ENCODE assay signal across 12 mouse cellular contexts in genomic region chr17:10675048-10675447, GRCm38 (mm10).
DNase-seq lines count a peak whose midpoint lies in the region; ATAC-seq and TF ChIP-seq lines count a peak whose summit lies in the region.
"Had no signal": no experiment of that assay in that cellular context is flagged by ENCODE, and none has a peak within 500 bp of the region (broad histone marks: within the 10 kb centered on the region; RNA-seq: fewer than 3 reads in every experiment).

No protein-coding gene starts in this region.

- no peak overlapping the region for H3K27ac ChIP-seq in lung, embryonic 14.5 days (ENCODE audit: low read depth)
- H3K27ac ChIP-seq: embryonic facial prominence, embryonic 12.5 days; heart, embryonic 13.5 days had no signal

- no peaks in the 10 kb centered on the region for H3K9me3 ChIP-seq in lung, embryonic 14.5 days (ENCODE audit: low read depth, low read length)
- H3K9me3 ChIP-seq: embryonic facial prominence, embryonic 12.5 days; heart, embryonic 13.5 days had no signal

- TF ChIP-seq CTCF in lung, embryonic 14.5 days (IDR thresholded peaks at IDR 0.05; ENCODE audit: low read depth) = peak; percentile 48

- H3K4me2 ChIP-seq in lung, embryonic 14.5 days = no peak overlapping the region
- H3K4me2 ChIP-seq: embryonic facial prominence, embryonic 12.5 days; heart, embryonic 13.5 days had no signal

- no peaks in the 10 kb centered on the region for H3K36me3 ChIP-seq in lung, embryonic 14.5 days (ENCODE audit: insufficient read depth)
- H3K36me3 ChIP-seq: embryonic facial prominence, embryonic 12.5 days; heart, embryonic 13.5 days had no signal

- no peaks in the 10 kb centered on the region for H3K4me1 ChIP-seq in lung, embryonic 14.5 days (ENCODE audit: insufficient read depth)
- H3K4me1 ChIP-seq: embryonic facial prominence, embryonic 12.5 days; heart, embryonic 13.5 days had no signal

- WGBS in lung, embryonic 14.5 days = 58% methylated on average over 3 of the region's 3 CpGs

- intact Hi-C loops in heart, postnatal 25 days (cut with DNase I) = no loop called here

- no peak overlapping the region for H3K4me3 ChIP-seq in lung, embryonic 14.5 days (ENCODE audit: low read depth, low read length)
- H3K4me3 ChIP-seq: embryonic facial prominence, embryonic 12.5 days; heart, embryonic 13.5 days had no signal

- peak; percentile 12 for DNase-seq in heart, postnatal 4 days
- no peak for DNase-seq in heart, postnatal 25 days (ENCODE audit: low spot score)
- peak; percentile 32 for DNase-seq in lung, embryonic 14.5 days
- no peak for DNase-seq in lung, postnatal 4 days
- DNase-seq in adipocyte (ENCODE audit: low spot score) = peak; percentile 18
- DNase-seq in testis, postnatal 14 days (ENCODE audit: low spot score) = no peak
- DNase-seq: retina, postnatal 1 day had no signal

- no peaks in the 10 kb centered on the region for H3K27me3 ChIP-seq in lung, embryonic 14.5 days (ENCODE audit: insufficient read depth, low read length)
- H3K27me3 ChIP-seq: embryonic facial prominence, embryonic 12.5 days; heart, embryonic 13.5 days had no signal

- no peak overlapping the region for H3K9ac ChIP-seq in lung, embryonic 14.5 days
- H3K9ac ChIP-seq: embryonic facial prominence, embryonic 12.5 days; heart, embryonic 13.5 days had no signal

- no peak for ATAC-seq in lung, embryonic 14.5 days (ENCODE audit: insufficient read depth)
- peak; percentile 95 for ATAC-seq in megakaryocyte, adult 5-6 weeks (ENCODE audit: poor library complexity, severe bottlenecking)
- ATAC-seq: activated CD4-positive, CD25-positive, alpha-beta regulatory T cell, adult 4 months; forebrain, embryonic 16.5 days had no signal

Comparison
In these comparisons a context has a peak if more than half of its experiments do, and no peak if none do; other contexts are left out.
1. DNase-seq: peak in heart, postnatal 4 days (single experiment), lung, embryonic 14.5 days (single experiment) and adipocyte (single experiment); none in heart, postnatal 25 days (single experiment), lung, postnatal 4 days (0 of 2) and testis, postnatal 14 days (single experiment).